Mouse (Mus musculus): ENCODE measurements around the gene Xylt1.

DNA sequence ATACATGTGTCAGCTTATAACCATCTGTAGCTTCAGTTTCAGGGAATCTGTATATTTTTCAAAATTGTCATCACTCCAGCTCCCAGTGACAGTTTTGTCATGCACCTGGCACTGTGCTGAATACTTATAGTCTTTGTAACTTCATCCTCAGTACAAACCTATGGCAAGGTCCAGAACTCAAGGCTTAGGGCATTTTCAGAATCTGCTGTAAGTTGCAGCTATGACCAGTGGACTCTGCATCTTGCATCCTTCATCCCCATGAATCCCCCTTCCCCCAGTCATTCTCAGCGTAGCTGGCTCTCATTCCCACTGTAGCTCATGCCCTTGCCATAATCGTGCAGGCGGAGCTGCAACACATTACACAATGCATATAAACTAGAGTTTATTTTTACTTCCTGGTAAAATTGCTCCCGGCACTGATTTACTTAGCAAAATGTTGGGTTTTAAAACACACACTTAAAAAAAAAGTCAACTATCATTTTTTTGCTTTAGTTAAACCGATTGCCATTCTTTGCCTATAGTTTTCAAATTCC, 336.2 kb downstream of the Xylt1 start:
- TF ChIP-seq POLR2A (IDR thresholded peaks at IDR 0.05; ENCODE audit: borderline replicate concordance, extremely low read depth, low read depth, low read length) (no peak), CTCF (IDR thresholded peaks at IDR 0.05; ENCODE audit: insufficient read depth, low read length) (no peak)
